In genomic region chr16:94420498-94420897, GRCm38 (mm10) we compare ENCODE assay signal across 11 mouse cellular contexts. TPM values are rescaled to one million over a fixed set of nuclear protein-coding genes. Genes with fewer than 3 reads are reported as not detected.
DNase-seq lines count a peak whose midpoint lies in the region; ATAC-seq and TF ChIP-seq lines count a peak whose summit lies in the region.
"Had no signal": no experiment of that assay in that cellular context is flagged by ENCODE, and none has a peak within 500 bp of the region (broad histone marks: within the 10 kb centered on the region; RNA-seq: fewer than 3 reads in every experiment).

No protein-coding gene starts in this region.

- no peak for ATAC-seq in kidney, postnatal 0 days (replicated peaks; ENCODE audit: low FRiP score, low read depth)
- ATAC-seq in megakaryocyte, adult 5-6 weeks (ENCODE audit: poor library complexity, severe bottlenecking), result no peak
- no peak for ATAC-seq in activated CD4-positive, CD25-positive, alpha-beta regulatory T cell, adult 4 months

- H3K9me3 ChIP-seq in kidney, postnatal 0 days (replicated peaks; ENCODE audit: low read length), result no peaks in the 10 kb centered on the region

- no peak overlapping the region for H3K9ac ChIP-seq in kidney, postnatal 0 days (ENCODE audit: low read depth, low read length)

- no peaks in the 10 kb centered on the region for H3K4me1 ChIP-seq in kidney, postnatal 0 days (replicated peaks; ENCODE audit: insufficient read depth, low read length)
- H3K4me1 ChIP-seq in embryonic fibroblast, embryonic 13.5 days (ENCODE audit: control insufficient read depth, insufficient read depth, low read length), result no peaks in the 10 kb centered on the region
- H3K4me1 ChIP-seq: embryonic facial prominence, embryonic 10.5 days had no signal

- H3K27ac ChIP-seq in kidney, postnatal 0 days, result no peak overlapping the region
- H3K27ac ChIP-seq in embryonic fibroblast, embryonic 13.5 days (ENCODE audit: insufficient read depth, low read length), result no peak overlapping the region
- H3K27ac ChIP-seq: embryonic facial prominence, embryonic 10.5 days had no signal

- no peak for TF ChIP-seq POLR2A in embryonic fibroblast, embryonic 13.5 days (IDR thresholded peaks at IDR 0.05; ENCODE audit: low read depth, low read length)

- DNase-seq in kidney, postnatal 0 days (ENCODE audit: low spot score), result no peak
- DNase-seq in kidney, postnatal 25 days, result no peak
- peak; percentile 39 for DNase-seq in 3T3-L1 (ENCODE audit: low read depth, low spot score)
- peak; percentile 12 for DNase-seq in CD4-positive helper T cell, adult 2 months (ENCODE audit: low read depth, low spot score)
- no peak for DNase-seq in embryo, embryonic 10.5 days (ENCODE audit: low spot score)
- DNase-seq: lung, postnatal 14 days had no signal

- H3K4me2 ChIP-seq in kidney, postnatal 0 days (ENCODE audit: low read length), result no peak overlapping the region

- 95% methylated on average over 3 of the region's 3 CpGs for WGBS in kidney, postnatal 0 days

- H3K27me3 ChIP-seq in kidney, postnatal 0 days (ENCODE audit: insufficient read depth, low read length), result no peaks in the 10 kb centered on the region

- H3K36me3 ChIP-seq in kidney, postnatal 0 days (ENCODE audit: insufficient read depth, low read length), result peaks cover 57% of the 10 kb centered on the region

- TF ChIP-seq CTCF in kidney, postnatal 0 days (IDR thresholded peaks at IDR 0.05; ENCODE audit: low read depth), result peak; percentile 48; the same call in 1 of the 2 replicates
- TF ChIP-seq CTCF in embryonic fibroblast, embryonic 13.5 days (IDR thresholded peaks at IDR 0.05; ENCODE audit: borderline replicate concordance, insufficient read depth, low read length), result peak; percentile 34; the same call in 1 of the 2 replicates

- no peak overlapping the region for H3K4me3 ChIP-seq in kidney, postnatal 0 days (replicated peaks; ENCODE audit: low read depth, low read length)
- no peak overlapping the region for H3K4me3 ChIP-seq in embryonic fibroblast, embryonic 13.5 days (ENCODE audit: insufficient read depth, low read length)
- H3K4me3 ChIP-seq: embryonic facial prominence, embryonic 10.5 days; myocyte had no signal

RNA-seq across cellular contexts. Expression of gene Pigp, which starts 48.9 kb away (rescaled TPM):
- 195 and 220 TPM in 2 replicates for polyA plus RNA-seq in kidney, postnatal 0 days (2015; fragmentation: Nextera tagmentation; extraction: Ambion mirVana)
- 64.3 and 65.4 TPM in 2 replicates for polyA plus RNA-seq in embryonic fibroblast, embryonic 13.5 days (2011; ENCODE audit: insufficient read length, low read depth, missing spikeins)
- 9.9 and 11.1 TPM in 2 replicates for total RNA-seq in megakaryocyte, adult 5-6 weeks (2015)
- 4.8 and 10.2 TPM in 2 replicates for total RNA-seq in megakaryocyte, adult 5-6 weeks (2017)
- 10 to 100 TPM; 57.2 to 72.6 TPM for polyA plus RNA-seq in activated CD4-positive, CD25-positive, alpha-beta regulatory T cell, adult 4 months (2017; shearing (Covaris generic))

RNA-seq across cellular contexts. Expression of gene Ttc3, which starts 50.1 kb away (rescaled TPM):
- polyA plus RNA-seq in kidney, postnatal 0 days (2015; fragmentation: Nextera tagmentation; extraction: Ambion mirVana), result 152 and 158 TPM in 2 replicates
- 140 and 167 TPM in 2 replicates for polyA plus RNA-seq in embryonic fibroblast, embryonic 13.5 days (2011; ENCODE audit: insufficient read length, low read depth, missing spikeins)
- total RNA-seq in megakaryocyte, adult 5-6 weeks (2015), result 12.0 and 19.7 TPM in 2 replicates
- 39.3 and 56.6 TPM in 2 replicates for total RNA-seq in megakaryocyte, adult 5-6 weeks (2017)
- polyA plus RNA-seq in activated CD4-positive, CD25-positive, alpha-beta regulatory T cell, adult 4 months (2017; shearing (Covaris generic)), result 10 to 100 TPM; 47.7 to 53.5 TPM

Comparison
In these comparisons a context has a peak if more than half of its experiments do, and no peak if none do; other contexts are left out.
1. DNase-seq: peak in 3T3-L1 (single experiment) and CD4-positive helper T cell, adult 2 months (single experiment); none in kidney, postnatal 0 days (single experiment), kidney, postnatal 25 days (0 of 2) and embryo, embryonic 10.5 days (single experiment).